Mouse (Mus musculus): ENCODE results near the gene Olfr1095.

Olfr1095 gene

GRCm38 (mm10) chr2:86851596-86851995 lies at the start of gene Olfr1095:
Gene Olfr1095, minus strand, starts transcription at chr2:86851696.
- in situ Hi-C loops (cut with MboI, MseI) = no loop called here

DNA sequence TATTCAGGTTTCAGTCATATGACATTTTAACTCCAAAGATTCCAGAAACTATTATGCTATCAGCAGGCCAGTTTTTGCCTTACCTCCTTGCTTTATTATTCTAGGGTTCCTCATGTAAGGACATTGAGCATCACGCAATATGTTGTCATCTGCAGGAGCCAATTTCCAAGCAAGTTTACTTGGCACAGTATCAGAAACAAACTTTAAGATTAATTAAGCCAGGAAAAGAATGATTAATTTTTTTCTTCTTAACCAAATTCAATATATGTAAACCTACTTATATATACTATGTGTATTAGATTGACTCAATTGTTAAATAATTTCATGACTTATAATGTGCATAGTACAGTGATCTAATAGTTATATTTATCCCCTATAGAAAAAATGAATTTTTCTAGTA lies 40.6 kb upstream of the Olfr1095 start, which contains the start of gene Olfr1097:
Olfr1097 (minus strand) TSS at position 101 of the 400 bp plus-strand sequence.
- in situ Hi-C loops (cut with MboI, MseI) = no loop called here

DNA sequence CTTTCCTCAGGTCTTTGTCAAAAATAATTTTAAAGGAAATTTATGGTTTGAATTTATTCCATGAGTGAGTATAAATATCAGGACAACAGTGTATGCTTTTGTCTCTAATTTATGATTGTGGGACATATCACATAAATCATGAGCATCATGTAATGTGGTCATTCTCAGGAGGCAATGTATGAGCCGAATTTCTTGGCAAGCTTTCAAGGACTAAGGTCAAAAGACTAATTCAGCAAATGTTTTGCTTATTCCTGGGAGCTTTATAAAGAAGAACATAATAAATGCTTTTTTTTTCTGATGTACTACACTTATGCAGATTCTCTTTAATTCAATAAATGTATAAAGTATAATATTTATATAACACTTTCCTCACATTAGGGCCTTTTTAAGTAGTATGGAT lies 23.2 kb upstream of the Olfr1095 start, which contains the start of gene Gm13723:
Gm13723 (minus strand) TSS at position 101 of the 400 bp plus-strand sequence.
- in situ Hi-C loops (cut with MboI, MseI) = no loop called here

GRCm38 (mm10) chr2:86824363-86824762 lies 27.1 kb downstream of the Olfr1095 start, which contains the start of gene Olfr1094:
Gene Olfr1094, plus strand, starts transcription at chr2:86824663.
- in situ Hi-C loops (cut with MboI, MseI) = no loop called here

DNA sequence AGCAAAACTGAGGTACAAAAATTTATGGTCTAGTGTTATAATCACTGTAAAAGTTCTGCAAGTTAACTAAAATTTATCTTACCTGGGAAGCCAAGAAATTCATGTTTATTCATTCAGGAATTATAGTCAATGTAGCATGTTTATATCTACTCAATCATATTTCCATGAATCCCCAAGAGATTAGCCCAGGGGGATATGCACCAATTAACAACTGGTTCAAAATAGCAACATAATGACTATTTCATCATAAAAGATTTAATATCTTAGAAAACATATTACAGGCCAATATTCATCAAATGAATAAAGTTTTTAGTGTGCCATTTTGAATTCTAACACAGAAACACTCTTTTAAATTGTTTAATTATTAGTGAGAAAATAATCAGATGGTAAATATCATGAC lies 41.6 kb downstream of the Olfr1095 start, which contains the start of gene Olfr141:
Olfr141 (minus strand) TSS at position 101 of the 400 bp plus-strand sequence.
- in situ Hi-C loops (cut with MboI, MseI) = no loop called here

Data from T-helper 17 cell (primary cell).